11 mouse cellular contexts compared by ENCODE assay signal in the genomic region with DNA sequence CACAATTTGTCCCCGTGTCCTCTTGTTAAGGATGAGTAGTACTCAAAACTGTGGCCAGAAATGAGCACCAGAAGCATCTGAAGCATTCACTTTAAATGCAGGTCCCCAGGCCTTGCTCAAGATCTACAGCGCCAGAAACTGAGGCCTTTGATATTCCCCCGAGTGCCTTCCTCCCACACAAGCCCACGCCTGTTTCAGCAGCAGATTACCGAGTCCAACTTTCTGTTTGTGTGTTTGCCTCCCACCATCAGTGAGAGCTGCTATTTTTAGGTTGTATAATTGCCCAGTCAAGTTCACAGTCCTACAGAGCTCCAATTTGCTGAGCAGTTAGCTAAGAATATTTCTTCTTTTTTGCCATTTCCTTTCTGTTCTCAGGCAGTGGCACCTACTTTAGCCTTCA. TPM values are rescaled to one million over a fixed set of nuclear protein-coding genes. Genes with fewer than 3 reads are reported as not detected.
DNase-seq lines count a peak whose midpoint lies in the region; ATAC-seq and TF ChIP-seq lines count a peak whose summit lies in the region.
"Had no signal": no experiment of that assay in that cellular context is flagged by ENCODE, and none has a peak within 500 bp of the region (broad histone marks: within the 10 kb centered on the region; RNA-seq: fewer than 3 reads in every experiment).

No protein-coding gene starts in this region.

- no peak overlapping the region for H3K4me2 ChIP-seq in midbrain, postnatal 0 days (ENCODE audit: low read depth, low read length, poor library complexity, severe bottlenecking)
- H3K4me2 ChIP-seq: liver, embryonic 13.5 days had no signal

- TF ChIP-seq CTCF in midbrain, postnatal 0 days (IDR thresholded peaks at IDR 0.05), result no peak

- H3K27me3 ChIP-seq in midbrain, postnatal 0 days (ENCODE audit: insufficient read depth, low read length), result no peaks in the 10 kb centered on the region

- no peaks in the 10 kb centered on the region for H3K4me1 ChIP-seq in midbrain, postnatal 0 days (ENCODE audit: insufficient read depth, low read length)

- peaks cover 8% of the 10 kb centered on the region for H3K9me3 ChIP-seq in midbrain, postnatal 0 days (ENCODE audit: low read length)
- H3K9me3 ChIP-seq: liver, embryonic 13.5 days had no signal

- peak; percentile 26 to 29 for DNase-seq in heart, adult 18-20 months
- no peak for DNase-seq in heart, postnatal 25 days (ENCODE audit: low spot score)
- DNase-seq in left cerebral cortex, adult 18-20 months (ENCODE audit: low spot score in 2 of 2), result peak; percentile 34 to 70
- no peak for DNase-seq in left cerebral cortex, postnatal 10 days (ENCODE audit: extremely low spot score in 1 of 2, low spot score in 2 of 2)
- peak; percentile 53 for DNase-seq in layer of hippocampus, adult 9-11 months
- DNase-seq in skeletal muscle tissue, adult 2 months (ENCODE audit: low read depth, low spot score), result peak; percentile 31
- DNase-seq in midbrain, postnatal 0 days (ENCODE audit: low spot score), result no peak
- DNase-seq: cerebellum, adult 18-20 months; liver, embryonic 13.5 days; lung, postnatal 10 days had no signal

- no peak for ATAC-seq in midbrain, postnatal 0 days (ENCODE audit: low FRiP score)

- no peaks in the 10 kb centered on the region for H3K36me3 ChIP-seq in midbrain, postnatal 0 days (ENCODE audit: insufficient read depth, low read length)
- H3K36me3 ChIP-seq: liver, embryonic 13.5 days; midbrain, embryonic 10.5 days had no signal

- intact Hi-C loops in heart, postnatal 25 days (cut with DNase I), result no loop called here
- intact Hi-C loops in left cerebral cortex, postnatal 10 days (cut with DNase I), result no loop called here

- WGBS in midbrain, postnatal 0 days, result 80% methylated on average over 5 of the region's 5 CpGs

- H3K9ac ChIP-seq in midbrain, postnatal 0 days (replicated peaks; ENCODE audit: low read length, poor library complexity, severe bottlenecking), result no peak overlapping the region
- H3K9ac ChIP-seq: liver, embryonic 13.5 days had no signal

- H3K4me3 ChIP-seq in midbrain, postnatal 0 days (ENCODE audit: low read depth, low read length), result no peak overlapping the region
- H3K4me3 ChIP-seq: liver, embryonic 13.5 days; midbrain, embryonic 10.5 days had no signal

- H3K27ac ChIP-seq in midbrain, postnatal 0 days (ENCODE audit: low read depth, low read length), result no peak overlapping the region
- H3K27ac ChIP-seq: liver, embryonic 13.5 days; midbrain, embryonic 10.5 days had no signal

RNA-seq across cellular contexts. Expression of a gene that starts 5.1 kb away (rescaled TPM):
- total RNA-seq in heart, adult 18-20 months (2021), result 10 to 100 TPM; 20.7 to 22.5 TPM
- 10 to 100 TPM; 21.3 to 21.5 TPM for total RNA-seq in heart, postnatal 25 days (2021)
- total RNA-seq in left cerebral cortex, adult 18-20 months (2021), result 10 to 100 TPM; 59.6 TPM
- total RNA-seq in left cerebral cortex, postnatal 10 days (2021), result 10 to 100 TPM; 42.7 to 44.8 TPM
- 32.2 and 40.3 TPM in 2 replicates for total RNA-seq in midbrain, postnatal 0 days (2014; rRNA removed)
- 13.1 and 14.5 TPM in 2 replicates for polyA plus RNA-seq in midbrain, postnatal 0 days (2015; fragmentation: Nextera tagmentation; extraction: Ambion mirVana)

Comparison
In these comparisons a context has a peak if more than half of its experiments do, and no peak if none do; other contexts are left out.
1. DNase-seq: peak in heart, adult 18-20 months (2 of 2), left cerebral cortex, adult 18-20 months (2 of 2), layer of hippocampus, adult 9-11 months (single experiment) and skeletal muscle tissue, adult 2 months (single experiment); none in heart, postnatal 25 days (single experiment), left cerebral cortex, postnatal 10 days (0 of 2) and midbrain, postnatal 0 days (single experiment).